Mouse (Mus musculus): Measurements from ENCODE around the gene Csnk2b.

The Csnk2b gene

DNA sequence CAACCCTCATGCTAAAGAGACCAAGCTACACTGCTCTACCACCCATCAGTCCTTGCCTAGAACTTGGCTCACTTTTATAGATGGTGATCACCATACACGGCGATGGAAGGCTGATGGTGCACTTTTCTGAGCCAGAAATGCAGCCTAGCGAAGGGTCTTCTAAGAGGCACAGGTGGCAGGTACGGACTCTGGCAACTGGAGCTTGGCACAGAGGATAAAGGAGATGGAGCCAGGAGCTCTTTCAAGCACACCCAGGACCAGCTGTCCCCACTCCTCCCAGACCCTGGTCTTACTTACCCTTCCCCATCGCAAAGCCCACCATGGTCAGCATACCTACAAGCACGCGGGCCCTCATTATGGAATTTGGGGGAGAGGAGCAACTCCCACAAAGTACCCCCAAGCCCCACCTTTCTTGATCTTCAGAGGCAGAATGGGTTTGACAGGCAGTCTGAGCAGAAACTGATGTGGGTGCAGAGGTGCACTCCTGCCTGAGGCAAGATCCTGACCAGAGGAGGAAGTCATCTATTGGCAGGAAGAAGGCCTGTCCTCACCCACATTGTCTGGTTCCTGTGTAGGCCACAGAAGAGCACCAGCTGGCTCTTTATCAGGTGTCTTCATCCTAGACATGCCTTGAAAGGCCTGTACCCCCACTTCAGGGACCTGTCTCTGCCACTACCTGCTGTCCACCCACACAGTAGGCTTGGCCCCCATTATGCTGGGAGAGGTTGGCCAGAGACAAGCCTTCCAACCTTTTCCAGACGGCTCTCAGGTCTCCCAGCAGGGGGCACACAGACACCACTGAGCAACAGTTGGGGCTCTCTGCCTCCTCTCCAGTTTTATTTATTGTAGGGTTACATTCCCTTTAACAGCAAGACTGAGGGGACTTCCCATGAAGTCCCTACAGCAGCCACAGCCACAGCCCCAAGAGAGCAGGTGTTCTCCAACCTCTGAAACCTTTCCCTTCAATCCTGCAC is 6.5 kb downstream of the Csnk2b start, which contains the start of gene Ly6g5b:
TSS of gene Ly6g5b (minus strand) at position 383 of the 974 bp plus-strand sequence.
- peak in 1 of 2 experiments; percentile 27 for DNase-seq

DNA sequence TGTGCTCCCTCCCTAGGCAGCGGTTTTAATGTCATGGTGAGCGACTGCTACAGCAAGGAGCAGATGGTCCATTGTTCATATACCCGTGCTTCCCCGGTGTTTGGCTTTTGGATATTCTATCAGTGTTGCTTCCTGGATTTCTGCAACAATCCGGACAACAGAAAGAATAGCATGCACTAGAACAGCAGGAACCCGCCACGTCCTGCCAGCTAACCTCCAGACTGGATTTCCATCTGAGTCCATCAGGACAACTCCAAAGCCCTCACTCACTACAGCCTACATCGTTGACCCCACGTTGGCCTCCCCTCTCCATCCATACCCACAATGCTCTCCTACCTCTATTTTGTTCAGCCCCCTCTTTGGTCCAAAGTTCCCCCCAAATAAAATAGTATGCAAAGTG is 10.1 kb downstream of the Csnk2b start:
- DNase-seq = no peak

DNA sequence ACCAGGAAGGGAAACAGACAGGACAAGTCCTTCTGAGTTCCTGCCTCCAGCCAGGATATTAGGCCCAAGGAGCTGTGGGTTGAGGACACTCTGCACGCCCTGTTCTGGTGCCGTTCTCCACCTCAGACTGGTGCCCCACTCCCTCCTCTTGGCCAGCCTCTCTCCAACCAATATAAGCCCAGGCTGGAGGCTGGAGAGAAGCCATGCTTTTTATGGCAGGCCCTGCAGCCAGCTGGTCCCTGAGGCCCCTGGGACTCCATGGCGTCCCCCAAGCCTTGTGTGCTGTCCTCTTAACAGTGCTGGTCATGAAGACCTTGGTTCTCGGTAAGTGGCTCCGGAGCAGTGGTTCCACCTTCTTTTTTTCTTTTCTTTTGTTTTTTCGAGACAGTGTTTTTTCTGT is 13.8 kb downstream of the Csnk2b start, which contains the start of gene Ly6g5c:
TSS of gene Ly6g5c (plus strand) at position 183 of the 400 bp plus-strand sequence.
- peak; percentile 46 to 69 for DNase-seq

DNA sequence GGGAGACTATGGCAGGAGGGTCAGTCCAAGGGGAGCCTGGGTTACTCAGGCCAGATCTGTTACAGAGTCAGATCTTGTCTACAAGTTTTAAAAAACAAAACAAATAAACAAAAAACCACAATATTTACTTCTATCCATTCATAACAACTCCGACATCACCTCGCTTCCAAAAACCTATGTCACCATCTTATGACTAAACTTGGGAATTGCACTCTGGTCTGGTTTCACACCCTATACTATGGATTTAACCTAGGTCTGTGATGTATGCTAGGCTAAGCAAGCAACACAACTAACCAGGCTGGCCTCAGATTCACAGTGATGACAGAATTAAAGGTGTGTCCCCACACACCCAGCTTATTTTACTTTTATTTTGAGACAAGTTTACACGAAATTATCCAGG is 15.3 kb downstream of the Csnk2b start:
- DNase-seq = no peak

DNA sequence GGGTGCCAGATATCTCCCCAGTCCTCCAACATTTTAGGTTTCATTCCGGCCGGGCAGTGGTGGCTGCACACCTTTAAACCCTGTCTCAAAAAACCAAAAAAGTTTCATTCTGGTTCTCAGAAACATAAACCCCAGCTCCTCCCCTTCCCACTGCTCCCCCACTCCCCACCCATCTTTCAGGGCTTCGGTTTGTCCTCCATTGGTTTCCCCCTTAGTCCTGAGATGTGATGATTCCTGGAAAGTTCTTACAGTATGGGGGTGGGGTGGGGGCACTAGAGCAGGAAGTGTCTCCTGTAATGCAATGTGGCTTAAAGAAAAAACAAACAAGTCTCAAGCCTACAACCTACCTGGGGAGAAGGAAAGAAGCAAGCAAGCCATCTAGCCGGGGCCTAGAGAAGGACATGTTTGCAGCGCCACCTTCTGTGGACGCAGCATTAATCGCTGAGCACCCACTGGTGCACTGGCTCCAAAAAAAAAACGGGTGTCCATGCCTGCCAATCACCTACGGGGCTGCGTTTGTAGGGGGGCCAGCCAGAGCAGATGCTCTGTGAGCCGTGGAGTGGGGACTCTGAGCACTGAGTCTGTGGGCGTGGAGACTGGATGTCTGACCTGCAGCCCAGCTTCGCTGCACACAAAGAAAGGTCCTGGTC is 16.0 kb downstream of the Csnk2b start:
- peak; percentile 76 to 77 for DNase-seq

DNA sequence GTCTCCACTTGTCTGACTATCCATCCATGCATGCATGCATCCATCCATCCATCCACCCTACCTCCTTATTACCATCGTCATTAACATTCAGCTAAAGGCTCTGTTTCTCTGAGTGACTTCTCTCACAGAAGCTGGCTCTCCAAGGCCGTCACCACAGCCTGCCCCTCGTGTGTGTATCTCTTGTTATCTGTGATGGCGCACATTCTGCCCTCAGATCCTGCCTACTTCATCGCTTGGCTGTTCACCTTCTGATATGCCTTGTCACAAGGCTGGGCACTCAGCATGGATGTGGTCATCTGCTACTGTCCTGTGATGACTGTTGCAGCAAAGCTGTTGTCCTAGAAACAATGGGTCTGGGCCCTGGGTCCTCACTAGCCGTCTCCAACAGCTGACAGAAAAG is 17.1 kb downstream of the Csnk2b start:
- DNase-seq = no peak

DNA sequence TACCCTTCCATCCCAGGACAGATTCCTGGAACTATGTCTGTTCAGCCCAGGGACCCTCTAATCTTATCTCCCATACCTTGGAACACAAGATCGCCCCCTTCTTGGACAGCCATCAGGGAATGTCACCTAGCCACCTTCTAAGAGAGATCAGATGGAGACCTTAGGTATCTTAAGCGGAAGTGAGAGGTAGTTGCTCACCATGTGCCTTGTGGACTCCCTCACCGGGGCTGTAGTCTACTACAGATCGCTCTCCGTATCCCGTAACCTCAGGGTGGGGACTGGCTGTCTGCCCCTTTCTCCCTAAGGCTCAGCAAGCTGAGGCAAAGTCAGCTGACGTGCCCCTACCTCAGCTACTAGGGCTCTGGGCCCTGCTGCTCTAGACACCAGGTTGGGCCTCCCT is 17.8 kb downstream of the Csnk2b start:
- DNase-seq = no peak

DNA sequence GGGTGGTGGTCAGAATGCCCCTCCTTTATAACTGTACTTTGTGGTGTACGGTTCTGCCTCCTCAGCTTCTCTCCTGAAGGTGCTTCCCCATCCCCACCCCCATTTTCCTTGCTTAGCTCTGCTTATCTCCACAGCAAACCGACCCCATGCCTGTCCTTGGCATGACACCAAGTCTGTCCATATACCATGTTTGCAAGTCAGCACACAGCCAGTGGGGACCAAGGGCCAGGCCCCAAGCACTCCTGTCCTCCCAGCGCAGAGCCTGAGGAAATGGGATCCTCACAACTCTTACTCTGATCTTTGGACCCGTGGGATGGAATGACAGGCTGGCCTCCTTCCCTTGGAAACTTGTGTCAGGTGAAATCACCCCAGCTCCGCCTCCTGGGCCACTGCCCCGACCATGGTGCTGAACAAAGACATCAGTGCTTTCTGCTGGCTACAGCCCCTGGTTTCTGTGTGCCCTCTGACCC is 18.6 kb downstream of the Csnk2b start:
- DNase-seq = peak in 1 of 2 experiments; percentile 37

DNA sequence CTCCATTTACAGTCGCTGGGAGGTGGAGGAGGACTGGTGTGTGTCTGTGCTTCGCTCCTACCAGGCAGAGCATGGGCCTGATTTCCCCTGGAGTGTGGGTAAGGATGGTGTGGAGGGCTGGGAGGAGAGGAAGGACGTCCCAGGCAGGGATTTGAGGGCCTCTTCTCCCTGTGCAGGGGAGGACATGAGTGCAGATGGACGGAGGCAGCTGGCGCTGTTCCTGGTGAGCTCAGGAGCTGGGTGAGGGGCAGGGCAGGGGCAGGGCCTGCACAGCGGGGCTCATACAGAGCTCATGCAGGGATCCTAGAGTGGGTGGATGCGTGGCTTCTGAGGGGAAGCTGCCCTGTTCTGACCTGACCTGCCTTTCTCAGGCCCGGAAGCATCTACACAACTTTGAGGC is 19.6 kb downstream of the Csnk2b start:
- DNase-seq = peak in 1 of 2 experiments; percentile 47

DNA sequence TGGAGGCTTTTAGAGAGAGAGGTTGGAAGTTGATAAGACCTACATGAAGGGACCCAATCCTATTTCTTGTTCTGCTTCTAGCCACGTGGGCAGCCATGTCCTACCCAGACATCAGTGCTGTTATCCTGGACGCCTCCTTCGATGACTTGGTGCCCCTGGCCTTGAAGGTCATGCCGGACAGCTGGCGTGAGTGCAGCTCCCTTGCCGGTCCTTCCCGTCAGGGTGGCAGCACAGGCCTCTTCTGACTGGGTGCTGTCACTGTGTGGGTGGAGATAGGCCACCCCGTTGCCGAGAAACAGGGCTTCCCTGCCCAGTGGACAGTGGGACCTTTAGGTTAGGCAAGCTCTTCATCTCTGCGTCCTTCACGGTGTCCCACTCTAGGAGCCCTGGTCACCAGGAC is 20.7 kb downstream of the Csnk2b start:
- DNase-seq = peak in 1 of 2 experiments; percentile 37

DNA sequence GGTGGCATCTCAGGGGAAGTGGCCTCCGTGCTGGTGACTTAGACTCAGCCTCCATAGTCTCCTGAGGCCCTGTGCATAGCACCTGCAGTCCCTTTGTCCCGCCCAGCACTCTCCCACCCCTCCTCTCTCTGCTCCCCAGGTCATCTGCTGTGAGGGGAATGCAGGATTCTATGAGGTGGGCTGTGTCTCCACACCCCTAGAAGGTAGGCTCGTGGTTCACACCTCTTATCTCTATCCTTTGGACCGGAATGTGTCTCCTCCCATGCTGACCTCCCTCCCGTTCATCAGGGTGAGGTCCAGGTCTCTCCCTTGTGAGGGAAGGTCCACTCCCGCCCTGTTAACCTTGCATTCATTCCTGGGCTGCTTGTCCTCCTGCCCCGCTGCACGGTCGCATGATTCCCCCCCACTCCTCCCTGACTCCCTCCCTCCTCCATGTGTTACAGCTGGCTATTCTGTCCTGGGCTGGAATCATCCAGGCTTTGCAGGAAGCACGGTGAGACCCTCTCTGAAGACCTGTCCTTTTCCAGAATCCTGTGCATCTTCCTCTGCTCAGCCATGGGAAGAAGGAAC is 21.6 kb downstream of the Csnk2b start:
- DNase-seq = peak in 1 of 2 experiments; percentile 22

DNA sequence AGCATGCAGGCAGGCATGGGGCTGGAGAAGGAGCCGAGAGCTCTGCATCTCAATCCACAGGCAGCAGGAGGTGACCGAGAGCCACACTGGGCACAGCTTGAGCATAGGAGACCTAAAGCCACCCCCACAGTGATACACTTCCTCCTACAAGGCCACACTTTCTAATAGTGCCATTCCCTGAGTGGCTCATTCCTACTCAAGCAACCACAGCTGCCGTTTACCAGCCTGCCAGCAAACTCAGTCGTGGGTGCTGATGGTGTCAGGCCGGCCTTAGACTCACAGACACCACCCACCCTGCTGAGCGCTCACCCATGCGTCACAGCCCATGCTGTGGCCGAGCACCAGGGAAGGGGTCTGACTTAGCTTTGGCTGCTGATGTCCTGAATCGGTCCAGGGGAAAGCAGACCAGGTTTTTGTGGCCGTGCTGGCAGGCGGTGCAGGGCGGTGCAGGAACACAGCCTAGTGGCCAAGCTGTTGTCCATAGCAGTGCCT is 24.6 kb downstream of the Csnk2b start:
- DNase-seq = peak; percentile 74 to 75

DNA sequence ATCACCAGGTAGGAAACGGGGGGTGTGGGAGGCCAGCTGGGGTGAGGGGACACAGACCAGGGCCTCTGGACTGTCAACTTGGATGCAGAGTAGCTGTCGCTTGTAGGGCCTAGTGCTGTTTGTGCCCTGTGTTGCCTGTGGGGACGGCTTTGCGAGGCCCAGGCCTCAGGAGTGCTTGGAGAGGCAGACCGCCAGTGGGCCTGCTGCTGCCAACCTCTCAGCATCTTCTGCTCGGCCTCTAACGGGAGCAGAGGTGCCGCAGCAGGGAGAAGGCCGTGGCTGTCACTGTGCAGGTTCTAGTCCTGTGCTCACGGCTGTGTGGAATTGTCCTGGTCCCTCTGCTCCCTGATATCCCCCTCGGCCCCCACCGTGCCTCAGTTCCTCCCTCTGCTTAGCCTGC is 25.3 kb downstream of the Csnk2b start:
- peak in 1 of 2 experiments; percentile 58 for DNase-seq

DNA sequence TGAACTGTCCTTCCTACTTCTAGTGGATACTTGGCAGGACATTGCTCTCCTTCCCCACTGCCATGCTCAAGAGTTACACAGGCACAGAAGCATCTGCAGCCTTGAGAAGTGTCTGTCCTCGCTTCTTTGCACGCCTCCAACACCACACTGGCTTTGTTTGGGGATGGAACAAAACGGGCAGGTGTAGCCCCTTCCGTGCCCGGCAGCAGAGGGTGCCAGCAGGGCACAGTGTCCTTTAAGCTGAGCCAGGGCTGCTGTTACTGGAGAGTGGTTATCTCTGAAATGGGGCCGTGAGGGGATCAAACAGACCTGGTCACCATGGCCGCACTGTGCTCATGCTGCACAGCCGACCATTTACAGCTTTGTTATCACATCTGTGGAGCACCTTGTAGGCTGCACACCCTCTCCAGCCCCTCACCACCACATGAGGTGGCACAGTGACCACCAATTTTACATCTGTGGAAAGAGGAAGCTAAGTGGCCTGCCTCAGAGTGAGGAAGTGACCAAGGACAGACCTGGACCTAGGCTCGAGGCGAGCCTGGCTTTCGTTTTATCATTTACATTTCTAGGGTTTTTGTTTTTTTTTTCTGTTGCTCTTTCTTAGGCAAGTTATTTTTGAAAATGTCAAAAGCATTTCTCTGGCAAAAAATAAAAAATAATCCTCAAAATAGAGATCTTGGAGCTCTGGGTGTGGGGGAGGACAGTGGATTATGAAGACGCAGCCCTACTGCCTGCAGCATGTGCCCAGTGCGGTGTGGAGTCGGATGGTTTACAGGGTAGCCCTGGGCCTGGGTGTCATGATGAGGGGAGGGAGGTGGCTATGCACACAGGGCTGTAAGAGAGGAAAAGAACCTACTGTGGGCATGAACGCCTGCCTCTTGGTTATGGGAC is 27.1 kb downstream of the Csnk2b start:
- DNase-seq = no peak

DNA sequence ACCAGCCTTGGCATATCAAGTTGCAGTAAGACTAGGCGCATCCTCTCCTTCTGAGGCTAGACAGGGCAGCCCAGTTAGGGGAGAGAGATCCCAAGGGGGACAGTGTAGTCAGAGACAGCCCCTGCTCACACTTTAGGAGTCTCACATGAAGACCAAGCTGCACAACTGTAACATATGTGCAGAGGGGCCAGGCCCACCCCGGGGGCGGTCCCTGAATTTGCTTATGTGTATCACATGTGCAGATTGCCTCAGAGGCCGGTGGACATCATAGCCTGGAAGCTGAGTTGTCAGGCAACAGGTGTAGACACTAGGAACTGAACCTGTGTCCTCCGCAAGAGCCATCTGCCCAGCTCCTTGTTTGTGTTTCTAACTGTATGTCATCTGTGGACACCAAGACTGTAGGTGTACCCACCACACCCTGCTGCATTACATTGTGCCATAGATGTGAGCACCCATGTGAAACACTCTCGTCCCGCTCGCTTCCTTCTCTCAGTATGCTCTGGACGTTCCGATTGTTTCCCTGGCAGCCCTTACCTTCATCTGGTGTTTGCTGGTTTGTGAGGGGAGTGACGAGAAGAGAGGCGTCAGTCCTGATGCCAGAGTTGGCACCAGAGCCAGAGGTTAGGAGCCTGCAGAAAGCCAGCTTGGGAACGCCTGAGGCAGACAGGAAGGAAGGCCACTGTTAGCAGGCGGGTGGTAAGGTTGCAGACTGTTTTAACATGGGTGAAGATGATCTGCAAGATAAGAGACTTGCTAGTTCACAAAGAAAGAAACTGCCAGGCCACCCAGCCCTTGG is 29.3 kb downstream of the Csnk2b start:
- DNase-seq = no peak

DNA sequence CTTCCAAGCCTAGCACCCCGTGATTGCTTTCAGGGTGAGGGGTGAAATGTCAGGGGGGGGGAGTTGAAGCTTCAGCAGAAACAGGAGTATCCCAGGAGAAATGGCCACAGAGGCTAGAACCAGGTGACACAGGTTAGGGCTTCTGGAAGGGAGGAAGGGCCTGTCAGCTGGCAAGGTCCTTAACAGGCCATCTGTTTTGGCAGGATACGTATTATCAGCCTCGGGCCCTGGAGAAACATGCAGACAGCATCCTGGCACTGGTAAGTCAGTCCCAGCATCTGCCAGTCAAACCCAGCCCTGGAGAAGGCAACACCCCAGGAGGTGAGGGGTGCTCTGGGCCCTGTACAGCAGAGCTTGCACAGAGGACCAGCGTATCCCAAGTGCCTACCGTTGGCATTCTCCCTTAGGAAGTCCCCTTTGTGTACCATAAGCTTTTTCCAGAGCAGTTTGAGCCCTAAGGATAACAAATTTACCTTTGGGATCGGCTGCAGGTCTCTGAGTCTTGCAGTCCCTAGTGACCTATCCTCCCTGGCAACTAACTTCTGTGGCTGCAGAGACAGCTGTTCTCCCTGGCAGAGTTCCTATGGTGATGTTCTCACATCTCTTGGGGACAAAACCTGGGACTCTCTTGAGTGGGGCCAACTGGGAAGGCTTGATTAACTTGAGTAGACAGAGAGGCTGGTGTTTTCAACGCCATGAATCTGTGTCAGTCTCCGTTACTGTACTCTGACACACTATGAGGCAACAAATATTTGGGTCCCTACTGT is 31.5 kb downstream of the Csnk2b start:
- DNase-seq = peak; percentile 83 to 92

DNA sequence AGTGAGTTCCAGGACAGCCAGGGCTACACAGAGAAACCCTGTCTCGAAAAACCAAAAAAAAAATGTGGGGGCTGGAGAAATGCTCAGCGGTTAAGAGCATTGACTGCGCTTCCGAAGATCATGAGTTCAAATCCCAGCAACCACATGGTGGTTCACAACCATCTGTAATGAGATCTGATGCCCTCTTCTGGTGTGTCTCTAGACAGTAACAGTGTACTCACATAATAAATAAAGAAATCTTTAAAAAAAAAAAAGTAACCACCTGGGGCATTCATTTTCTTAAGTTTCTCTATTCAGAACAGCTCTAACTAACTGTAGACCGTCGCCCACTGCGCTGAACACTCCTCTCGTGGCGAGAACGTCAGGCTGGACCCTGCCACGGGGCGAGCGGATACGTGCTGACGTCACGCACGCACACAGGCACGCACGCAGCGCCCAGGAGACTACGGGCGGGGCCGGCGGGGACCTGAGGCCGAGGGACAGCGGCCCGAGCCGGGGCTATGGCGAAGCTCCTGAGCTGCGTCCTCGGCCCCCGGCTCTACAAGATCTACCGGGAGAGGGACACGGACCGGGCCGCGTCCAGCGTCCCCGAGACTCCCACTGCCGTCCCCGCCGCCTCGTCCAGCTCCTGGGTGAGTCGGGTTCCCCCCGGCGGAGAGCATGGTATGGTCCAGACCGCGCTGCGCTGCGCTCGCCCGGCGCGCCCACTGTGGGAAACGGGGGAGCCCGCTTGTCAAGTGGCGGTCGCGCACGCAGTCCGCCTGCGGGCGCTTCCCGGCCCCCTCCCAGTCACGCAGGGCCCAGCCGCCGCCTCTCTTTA is 32.8 kb downstream of the Csnk2b start, which contains the start of gene Abhd16a:
TSS of gene Abhd16a (plus strand) at position 439 of the 820 bp plus-strand sequence.
- peak; percentile 97 for DNase-seq

DNA sequence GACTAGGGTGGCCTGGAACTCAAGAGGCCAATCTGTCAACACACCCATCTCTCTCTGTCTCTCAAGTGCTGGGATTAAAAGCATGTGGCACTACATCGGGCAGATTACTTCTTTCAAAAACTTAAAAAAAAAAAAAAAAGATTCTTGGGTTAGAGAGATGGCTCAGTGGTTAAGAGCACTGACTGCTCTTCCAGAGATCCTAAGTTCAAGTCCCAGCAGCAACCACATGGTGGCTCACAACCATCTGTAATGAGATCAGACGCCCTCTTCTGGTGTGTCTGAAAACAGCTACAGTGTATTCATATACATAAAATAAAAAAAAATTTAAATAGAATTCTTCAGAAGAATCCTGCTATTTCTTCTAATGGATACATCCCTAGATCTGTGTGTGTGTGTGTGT is 33.7 kb downstream of the Csnk2b start:
- DNase-seq = no peak

DNA sequence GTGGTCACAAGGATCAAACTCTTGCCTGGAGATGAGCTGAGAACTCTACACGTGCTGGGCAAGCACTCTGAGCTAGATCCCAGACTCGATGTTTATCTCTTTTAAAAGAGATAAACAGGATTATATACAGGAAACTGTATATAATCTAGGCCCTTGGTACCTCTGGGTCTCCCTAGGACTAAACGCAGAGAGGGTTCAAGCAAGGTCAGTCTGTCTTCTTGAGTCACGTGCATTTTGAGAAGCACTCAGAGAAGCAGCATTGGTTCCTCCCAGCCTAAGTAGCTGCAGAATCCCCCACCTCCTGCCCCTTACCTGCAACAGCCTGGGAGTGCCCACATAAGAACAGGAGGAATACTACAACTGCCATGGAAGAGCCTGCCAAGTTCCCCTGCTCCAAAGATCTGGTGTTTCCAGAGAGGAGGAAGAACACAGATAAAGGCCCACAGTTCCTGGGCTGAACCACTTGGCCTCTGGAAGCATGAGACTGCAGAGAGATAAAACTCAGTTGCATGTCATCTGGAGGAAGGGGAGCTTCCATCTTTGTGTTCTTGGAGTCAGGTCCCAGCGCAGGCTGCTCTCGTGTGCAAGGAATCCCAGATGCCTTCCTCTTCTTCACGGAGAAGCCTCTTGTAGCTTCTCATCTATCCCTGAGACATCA is 36.5 kb downstream of the Csnk2b start, which contains the start of gene Ly6g6f:
TSS of gene Ly6g6f (minus strand) at position 403 of the 658 bp plus-strand sequence.
- no peak for DNase-seq
